Mouse (Mus musculus) myocyte (in vitro differentiated cells): ENCODE measurements around the gene Tmem107. TPM values are rescaled to one million over a fixed set of nuclear protein-coding genes. Genes with fewer than 3 reads are reported as not detected.

Experiments used
- H3K27me3 ChIP-seq: one replicate; pipeline ENCODE4 v1.6.1; 2011; ENCODE audit not compliant: control insufficient read depth, insufficient read depth, insufficient read length
- H3K36me3 ChIP-seq: one replicate; pipeline ENCODE4 v1.6.1; 2011; ENCODE audit not compliant: control insufficient read depth, insufficient read depth
- H3K4me2 ChIP-seq: one replicate; pipeline ENCODE4 v1.6.1; 2011; ENCODE audit warnings: low read depth, control low read depth
- H3K4me3 ChIP-seq: one replicate; pipeline ENCODE4 v1.5.1; 2011; ENCODE audit warnings: mild to moderate bottlenecking, control low read depth, moderate library complexity
- H3K79me2 ChIP-seq: one replicate; pipeline ENCODE4 v1.6.1; 2011; ENCODE audit not compliant: control insufficient read depth, insufficient read depth
- H3ac ChIP-seq: one replicate; pipeline ENCODE4 v1.6.1; 2011; ENCODE audit not compliant: control insufficient read depth, insufficient read length
- CEBPB ChIP-seq: IDR thresholded peaks from 2 replicates; pipeline ENCODE4 v1.6.1; 2011; ENCODE audit warnings: mild to moderate bottlenecking, moderate library complexity; ENCODE audit not compliant: poor library complexity, insufficient read depth, severe bottlenecking
- E2F4 ChIP-seq: IDR thresholded peaks from one replicate; pipeline ENCODE4 v1.6.1; 2011; ENCODE audit warnings: mild to moderate bottlenecking, control low read depth, moderate library complexity; ENCODE audit not compliant: insufficient read depth
- MAX ChIP-seq: IDR thresholded peaks from one replicate; pipeline ENCODE4 v1.6.1; 2011; ENCODE audit warnings: low read depth, mild to moderate bottlenecking, control low read depth
- MYOD1 ChIP-seq, 3 experiments: IDR thresholded peaks; one replicate each; pipeline ENCODE4 v1.6.1; 2011; ENCODE audit warnings: control low read depth in 2 of 3, low read depth in 2 of 3, mild to moderate bottlenecking in 2 of 3, moderate library complexity in 1 of 3; ENCODE audit not compliant: insufficient read length in 2 of 3, control insufficient read depth in 1 of 3
- MYOG ChIP-seq, 3 experiments: IDR thresholded peaks; one replicate each; pipeline ENCODE4 v1.6.1; 2011; ENCODE audit warnings: control low read depth in 2 of 3, low read depth in 2 of 3, mild to moderate bottlenecking in 2 of 3; ENCODE audit not compliant: insufficient read length in 2 of 3, control insufficient read depth in 1 of 3, insufficient read depth in 1 of 3
- POLR2AphosphoS2 ChIP-seq: IDR thresholded peaks from one replicate; pipeline ENCODE4 v1.6.1; 2011; ENCODE audit warnings: low read depth, control low read depth; ENCODE audit not compliant: insufficient read length
- REST ChIP-seq: IDR thresholded peaks from one replicate; pipeline ENCODE4 v1.6.1; 2011; ENCODE audit warnings: mild to moderate bottlenecking, control low read depth, moderate library complexity; ENCODE audit not compliant: insufficient read depth, insufficient read length
- SRF ChIP-seq: IDR thresholded peaks from one replicate; pipeline ENCODE4 v1.6.1; 2011; ENCODE audit warnings: low read depth; ENCODE audit not compliant: control insufficient read depth, insufficient read length
- TCF12 ChIP-seq: IDR thresholded peaks from one replicate; pipeline ENCODE4 v1.6.1; 2011; ENCODE audit warnings: mild to moderate bottlenecking, control low read depth; ENCODE audit not compliant: poor library complexity, insufficient read depth, severe bottlenecking
- TCF3 ChIP-seq: IDR thresholded peaks from one replicate; pipeline ENCODE4 v1.6.1; 2011; ENCODE audit warnings: low read depth, control low read depth; ENCODE audit not compliant: insufficient read length
- USF1 ChIP-seq: IDR thresholded peaks from one replicate; pipeline ENCODE4 v1.6.1; 2011; ENCODE audit warnings: low read depth, mild to moderate bottlenecking, control low read depth, moderate library complexity
- polyA plus RNA-seq: library from polyadenylated mRNA; unstranded; fragments of >200 nt; fragmentation: generic; extraction: Trizol; gene quantifications from one replicate; pipeline ENCODE4 v1.2.1, GENCODE M21; 2012; ENCODE audit warnings: missing spikeins

Gene Tmem107
- polyA plus RNA-seq, 1 experiment = 29.5 TPM

- Histone ChIP-seq H3K79me2 (peaks cover 23% of the 10 kb centered on the region), H3K27me3 (no peaks in the 10 kb centered on the region), H3K36me3 (no peaks in the 10 kb centered on the region), H3ac (no peak overlapping the region), H3K4me3 (peak overlapping the region; percentile 66), H3K4me2 (peak overlapping the region; percentile 97)
- TF ChIP-seq TCF3 = no peak
- no peak for TF ChIP-seq MYOG (IDR thresholded peaks at IDR 0.05; ENCODE audit: control insufficient read depth in 1 of 3, insufficient read depth in 1 of 3, insufficient read length in 2 of 3, low read depth in 2 of 3)
- no peak for TF ChIP-seq E2F4
- TF ChIP-seq CEBPB = no peak
- TF ChIP-seq SRF = no peak
Observed at GRCm38 (mm10) chr11:69062194-69062760, 8.3 kb upstream of the Tmem107 start.

- no peaks in the 10 kb centered on the region for H3K36me3 ChIP-seq
- TF ChIP-seq TCF3 = no peak
- no peak for TF ChIP-seq MAX
- TF ChIP-seq E2F4 = peak; percentile 29
- no peak for TF ChIP-seq POLR2AphosphoS2
- no peak for TF ChIP-seq MYOD1 (IDR thresholded peaks at IDR 0.05; ENCODE audit: control insufficient read depth in 1 of 3, insufficient read length in 2 of 3, low read depth in 2 of 3)
- no peak for TF ChIP-seq TCF12
- TF ChIP-seq USF1 = no peak
- TF ChIP-seq SRF = peak; percentile 58
- H3K27me3 ChIP-seq = no peaks in the 10 kb centered on the region
- peaks cover 19% of the 10 kb centered on the region for H3K79me2 ChIP-seq
- peak overlapping the region; percentile 66 for H3K4me3 ChIP-seq
- no peak overlapping the region for H3ac ChIP-seq
- H3K4me2 ChIP-seq = peak overlapping the region; percentile 88
Observed at GRCm38 (mm10) chr11:69062761-69063224, 7.8 kb upstream of the Tmem107 start.

- Histone ChIP-seq H3ac (peak overlapping the region; percentile 18), H3K36me3 (no peaks in the 10 kb centered on the region), H3K27me3 (no peaks in the 10 kb centered on the region), H3K4me2 (peak overlapping the region; percentile 86), H3K4me3 (peak overlapping the region; percentile 66), H3K79me2 (peaks cover 11% of the 10 kb centered on the region)
- TF ChIP-seq MYOD1 (IDR thresholded peaks at IDR 0.05; ENCODE audit: control insufficient read depth in 1 of 3, insufficient read length in 2 of 3, low read depth in 2 of 3) (no peak), MAX (no peak), REST (no peak), POLR2AphosphoS2 (no peak), SRF (no peak), CEBPB (no peak), E2F4 (no peak), USF1 (no peak), MYOG (IDR thresholded peaks at IDR 0.05; ENCODE audit: control insufficient read depth in 1 of 3, insufficient read depth in 1 of 3, insufficient read length in 2 of 3, low read depth in 2 of 3) (no peak), TCF3 (no peak), TCF12 (no peak)
Observed at GRCm38 (mm10) chr11:69063413-69064201, 7.0 kb upstream of the Tmem107 start.

GRCm38 (mm10) chr11:69064259-69065133, 6.1 kb upstream of the Tmem107 start:
- H3ac ChIP-seq = peak overlapping the region; percentile 18
- H3K79me2 ChIP-seq = peaks cover 10% of the 10 kb centered on the region
- no peaks in the 10 kb centered on the region for H3K27me3 ChIP-seq
- H3K4me3 ChIP-seq = peak overlapping the region; percentile 66
- peak overlapping the region; percentile 86 for H3K4me2 ChIP-seq
- no peaks in the 10 kb centered on the region for H3K36me3 ChIP-seq
- no peak for TF ChIP-seq MYOD1 (IDR thresholded peaks at IDR 0.05; ENCODE audit: control insufficient read depth in 1 of 3, insufficient read length in 2 of 3, low read depth in 2 of 3)
- TF ChIP-seq MYOG (IDR thresholded peaks at IDR 0.05; ENCODE audit: control insufficient read depth in 1 of 3, insufficient read depth in 1 of 3, insufficient read length in 2 of 3, low read depth in 2 of 3) = no peak
- no peak for TF ChIP-seq E2F4
- no peak for TF ChIP-seq POLR2AphosphoS2
- no peak for TF ChIP-seq REST
